Mouse (Mus musculus) forebrain, embryonic 16.5 days (tissue): Measurements from ENCODE around the gene Ext2. TPM values are rescaled to one million over a fixed set of nuclear protein-coding genes. Genes with fewer than 3 reads are reported as not detected.

ENCODE experiments used
- ATAC-seq: fragments of 200-750 bp; cut with Nextera tagmentation; 2 replicates; pipeline ENCODE4 v1.8.0; 2017; ENCODE audit warnings: mild to moderate bottlenecking, moderate library complexity
- H3K27ac ChIP-seq: fragments of 300-500 bp; sonication (generic); 2 replicates; pipeline ENCODE4 v1.5.1; 2014; ENCODE audit warnings: low read length, control low read depth
- H3K27me3 ChIP-seq: fragments of 300-500 bp; sonication (generic); replicated peaks from 2 replicates; pipeline ENCODE4 v1.6.1; 2014; ENCODE audit warnings: low read length; ENCODE audit not compliant: control insufficient read depth, insufficient read depth
- H3K36me3 ChIP-seq: fragments of 300-500 bp; sonication (generic); 2 replicates; pipeline ENCODE4 v1.6.1; 2014; ENCODE audit not compliant: control insufficient read depth, insufficient read depth
- H3K4me1 ChIP-seq: fragments of 300-500 bp; sonication (generic); replicated peaks from 2 replicates; pipeline ENCODE4 v1.6.1; 2014; ENCODE audit warnings: low read length; ENCODE audit not compliant: control insufficient read depth, insufficient read depth
- H3K4me2 ChIP-seq: fragments of 300-500 bp; sonication (generic); 2 replicates; pipeline ENCODE4 v1.6.1; 2014; ENCODE audit warnings: mild to moderate bottlenecking, low read length, control low read depth
- H3K4me3 ChIP-seq: fragments of 300-500 bp; sonication (generic); replicated peaks from 2 replicates; pipeline ENCODE4 v1.5.1; 2014; ENCODE audit warnings: mild to moderate bottlenecking, low read length, control low read depth
- H3K9ac ChIP-seq: fragments of 300-500 bp; sonication (generic); replicated peaks from 2 replicates; pipeline ENCODE4 v1.6.1; 2014; ENCODE audit warnings: low read depth, low read length, control low read depth
- H3K9me3 ChIP-seq: fragments of 300-500 bp; sonication (generic); 2 replicates; pipeline ENCODE4 v1.6.1; 2016; ENCODE audit warnings: low read length; ENCODE audit not compliant: control insufficient read depth
- WGBS: fragments of 180-500 bp; shearing (Covaris S2); extraction: QIAGEN DNeasy Blood & Tissue Kit; methylation state at CpG from one replicate; pipeline ENCODE4 v1.1.7; 2014; 5-methylcytosine and 5-hydroxymethylcytosine counted together
- polyA plus RNA-seq: library from polyadenylated mRNA; unstranded; fragments of >200 nt; fragmentation: Nextera tagmentation; extraction: Ambion mirVana; gene quantifications from 2 replicates; pipeline ENCODE4 v1.2.1, GENCODE M21; 2015

Ext2 gene
- polyA plus RNA-seq, 1 experiment from 2014 or later, result 69.7 TPM

- no peaks in the 10 kb centered on the region for H3K27me3 ChIP-seq
- H3K4me2 ChIP-seq, result no peak overlapping the region
- no peak overlapping the region for H3K27ac ChIP-seq
- peaks cover under 1% of the 10 kb centered on the region; the same call in 1 of the 2 replicates for H3K36me3 ChIP-seq
- H3K9me3 ChIP-seq, result peaks cover 4% of the 10 kb centered on the region; the same call in 1 of the 2 replicates
- ATAC-seq, result no peak
- WGBS, result 73% methylated on average over 9 of the region's 9 CpGs
- H3K4me1 ChIP-seq, result no peaks in the 10 kb centered on the region; the same call in 1 of the 2 replicates
- no peak overlapping the region for H3K9ac ChIP-seq
- H3K4me3 ChIP-seq, result no peak overlapping the region
These were observed 102.3 kb downstream of the Ext2 start for GRCm38 (mm10) chr2:93719792-93720675.

GRCm38 (mm10) chr2:93713267-93713666 lies 109.1 kb downstream of the Ext2 start:
- Histone ChIP-seq H3K4me3 (no peak overlapping the region), H3K36me3 (no peaks in the 10 kb centered on the region), H3K9ac (no peak overlapping the region), H3K9me3 (no peaks in the 10 kb centered on the region), H3K27me3 (no peaks in the 10 kb centered on the region), H3K4me2 (no peak overlapping the region), H3K4me1 (no peaks in the 10 kb centered on the region), H3K27ac (no peak overlapping the region)
- no peak for ATAC-seq

- H3K4me3 ChIP-seq, result no peak overlapping the region
- H3K27me3 ChIP-seq, result no peaks in the 10 kb centered on the region
- H3K9me3 ChIP-seq, result no peaks in the 10 kb centered on the region
- no peak overlapping the region for H3K9ac ChIP-seq
- H3K27ac ChIP-seq, result no peak overlapping the region
- no peaks in the 10 kb centered on the region for H3K4me1 ChIP-seq
- H3K4me2 ChIP-seq, result no peak overlapping the region
- 81% methylated on average over 3 of the region's 3 CpGs for WGBS
- no peaks in the 10 kb centered on the region for H3K36me3 ChIP-seq
- no peak for ATAC-seq
These were observed 110.9 kb downstream of the Ext2 start for GRCm38 (mm10) chr2:93711460-93711859.

- no peak overlapping the region for H3K27ac ChIP-seq
- WGBS, result 88% methylated on average over 3 of the region's 3 CpGs
- no peak overlapping the region for H3K4me2 ChIP-seq
- H3K9me3 ChIP-seq, result no peaks in the 10 kb centered on the region
- no peak overlapping the region for H3K4me3 ChIP-seq
- ATAC-seq, result no peak
- no peaks in the 10 kb centered on the region for H3K4me1 ChIP-seq
- no peak overlapping the region for H3K9ac ChIP-seq
- no peaks in the 10 kb centered on the region for H3K36me3 ChIP-seq
- no peaks in the 10 kb centered on the region for H3K27me3 ChIP-seq
These were observed 112.7 kb downstream of the Ext2 start for GRCm38 (mm10) chr2:93709696-93710095.

- Histone ChIP-seq H3K9ac (no peak overlapping the region), H3K9me3 (no peaks in the 10 kb centered on the region), H3K4me1 (no peaks in the 10 kb centered on the region), H3K27ac (no peak overlapping the region), H3K36me3 (no peaks in the 10 kb centered on the region), H3K27me3 (no peaks in the 10 kb centered on the region), H3K4me3 (no peak overlapping the region), H3K4me2 (no peak overlapping the region)
- ATAC-seq, result no peak
- 94% methylated on average over 6 of the region's 6 CpGs for WGBS
These were observed 113.1 kb downstream of the Ext2 start for GRCm38 (mm10) chr2:93709241-93709640.

- Histone ChIP-seq H3K9me3 (no peaks in the 10 kb centered on the region), H3K27me3 (no peaks in the 10 kb centered on the region), H3K9ac (no peak overlapping the region), H3K27ac (no peak overlapping the region), H3K4me2 (no peak overlapping the region), H3K4me1 (no peaks in the 10 kb centered on the region), H3K4me3 (no peak overlapping the region), H3K36me3 (0 out of 2 replicates have a peak, but pooled peaks cover 4% of the 10 kb centered on the region)
- WGBS, result 92% methylated on average over 3 of the region's 3 CpGs
- ATAC-seq, result no peak
These were observed 115.5 kb downstream of the Ext2 start for GRCm38 (mm10) chr2:93706825-93707224.

- H3K4me1 ChIP-seq, result no peaks in the 10 kb centered on the region
- H3K9me3 ChIP-seq, result no peaks in the 10 kb centered on the region
- no peak overlapping the region for H3K4me3 ChIP-seq
- H3K27me3 ChIP-seq, result no peaks in the 10 kb centered on the region
- H3K9ac ChIP-seq, result no peak overlapping the region
- no peak overlapping the region for H3K27ac ChIP-seq
- no peak for ATAC-seq
- H3K36me3 ChIP-seq, result 0 out of 2 replicates have a peak, but pooled peaks cover 4% of the 10 kb centered on the region
- H3K4me2 ChIP-seq, result no peak overlapping the region
- 88% methylated on average over 2 of the region's 2 CpGs for WGBS
These were observed 116.0 kb downstream of the Ext2 start for GRCm38 (mm10) chr2:93706407-93706806.

- no peak overlapping the region for H3K4me2 ChIP-seq
- WGBS, result 90% methylated on average over 4 of the region's 4 CpGs
- H3K4me1 ChIP-seq, result no peaks in the 10 kb centered on the region
- H3K4me3 ChIP-seq, result no peak overlapping the region
- H3K36me3 ChIP-seq, result 0 out of 2 replicates have a peak, but pooled peaks cover 4% of the 10 kb centered on the region
- no peak for ATAC-seq
- H3K9me3 ChIP-seq, result no peaks in the 10 kb centered on the region
- no peaks in the 10 kb centered on the region for H3K27me3 ChIP-seq
- H3K27ac ChIP-seq, result no peak overlapping the region
- no peak overlapping the region for H3K9ac ChIP-seq
These were observed 118.2 kb downstream of the Ext2 start for GRCm38 (mm10) chr2:93704195-93704594.

GRCm38 (mm10) chr2:93702936-93703926 lies 119.1 kb downstream of the Ext2 start:
- no peak for ATAC-seq
- Histone ChIP-seq H3K4me2 (no peak overlapping the region), H3K27ac (no peak overlapping the region), H3K9me3 (no peaks in the 10 kb centered on the region), H3K36me3 (0 out of 2 replicates have a peak, but pooled peaks cover 4% of the 10 kb centered on the region), H3K4me1 (no peaks in the 10 kb centered on the region), H3K27me3 (no peaks in the 10 kb centered on the region), H3K9ac (no peak overlapping the region), H3K4me3 (no peak overlapping the region)
- WGBS, result 86% methylated on average over 19 of the region's 19 CpGs
